Mouse (Mus musculus) CH12.LX (cell line): ENCODE data around the gene Prkch. TPM values are rescaled to one million over a fixed set of nuclear protein-coding genes. Genes with fewer than 3 reads are reported as not detected.

Experiments used
- DNase-seq: peaks from one replicate; pipeline ENCODE4 v3.0.0-alpha.2; 2013; ENCODE audit errors: extremely low read depth
- H3K27ac ChIP-seq: 2 replicates; pipeline ENCODE4 v1.5.1; 2012; ENCODE audit warnings: low read depth, mild to moderate bottlenecking, control low read depth, moderate library complexity; ENCODE audit not compliant: insufficient read depth
- H3K27me3 ChIP-seq: replicated peaks from 2 replicates; pipeline ENCODE3; 2012; ENCODE audit warnings: inconsistent platforms
- H3K36me3 ChIP-seq, 2 experiments: replicated peaks in 1 of 2; 2 replicates each; pipeline versions ENCODE3 to v1.6.1; 2012; ENCODE audit warnings: inconsistent platforms in 1 of 2, low read length in 1 of 2, mild to moderate bottlenecking in 1 of 2, mixed read lengths in 1 of 2, moderate library complexity in 1 of 2; ENCODE audit not compliant: control insufficient read depth in 1 of 2, insufficient read depth in 1 of 2
- H3K4me1 ChIP-seq, 2 experiments: 2 replicates each; pipeline ENCODE4 v1.6.1; 2012; ENCODE audit warnings: inconsistent platforms in 1 of 2, moderate library complexity in 1 of 2; ENCODE audit not compliant: insufficient read depth in 2 of 2, control insufficient read depth in 1 of 2
- H3K4me2 ChIP-seq: 2 replicates; pipeline ENCODE4 v1.6.1; 2012; ENCODE audit warnings: low read depth, mild to moderate bottlenecking, control low read depth; ENCODE audit not compliant: poor library complexity, insufficient read depth, severe bottlenecking
- H3K4me3 ChIP-seq, 3 experiments: fragments of 150-350 bp in 1 of 3; sonication (generic) in 1 of 3; replicated peaks in 1 of 3; 2 replicates each; pipeline versions ENCODE3 to v1.5.1; 2011 to 2012; ENCODE audit warnings: low read depth in 2 of 3, low read length in 2 of 3, mild to moderate bottlenecking in 2 of 3, moderate library complexity in 2 of 3, control low read depth in 1 of 3, improper control_type of control experiment in 1 of 3, inconsistent platforms in 1 of 3, mixed read lengths in 1 of 3; ENCODE audit not compliant: poor library complexity in 1 of 3
- H3K79me2 ChIP-seq: replicated peaks from 2 replicates; pipeline ENCODE4 v1.6.1; 2012; ENCODE audit warnings: mild to moderate bottlenecking, moderate library complexity; ENCODE audit not compliant: control insufficient read depth, poor library complexity, insufficient read depth, severe bottlenecking; ENCODE audit errors: extremely low read depth
- H3K9ac ChIP-seq: 2 replicates; pipeline ENCODE4 v1.6.1; 2012; ENCODE audit warnings: low read depth, mild to moderate bottlenecking, control low read depth, moderate library complexity; ENCODE audit not compliant: insufficient read depth
- H3K9me3 ChIP-seq: replicated peaks from 2 replicates; pipeline ENCODE3; 2012; ENCODE audit warnings: low read length, inconsistent platforms, mixed read lengths
- CHD1 ChIP-seq: IDR thresholded peaks from 2 replicates; pipeline ENCODE4 v1.6.1; 2012; ENCODE audit warnings: low read depth, low read length, improper control_type of control experiment, inconsistent platforms
- E2F4 ChIP-seq: IDR thresholded peaks from 2 replicates; pipeline ENCODE4 v1.6.1; 2011; ENCODE audit warnings: low read depth, low read length, improper control_type of control experiment; ENCODE audit not compliant: insufficient replicate concordance
- JUN ChIP-seq: IDR thresholded peaks from 2 replicates; pipeline ENCODE4 v1.6.1; 2011; ENCODE audit warnings: low read depth, mild to moderate bottlenecking, low read length, improper control_type of control experiment, moderate library complexity; ENCODE audit not compliant: insufficient read depth
- MXI1 ChIP-seq: IDR thresholded peaks from 2 replicates; pipeline ENCODE4 v1.6.1; 2011; ENCODE audit warnings: mild to moderate bottlenecking, low read depth, low read length, improper control_type of control experiment
- MYC ChIP-seq: IDR thresholded peaks from 2 replicates; pipeline ENCODE4 v1.6.1; 2011; ENCODE audit warnings: low read depth, mild to moderate bottlenecking, improper control_type of control experiment, low read length
- NRF1 ChIP-seq: IDR thresholded peaks from 2 replicates; pipeline ENCODE4 v1.6.1; 2014; ENCODE audit warnings: low read depth, mild to moderate bottlenecking, inconsistent platforms, low read length, improper control_type of control experiment, moderate library complexity
- POLR2A ChIP-seq: IDR thresholded peaks from 2 replicates; pipeline ENCODE4 v1.6.1; 2011; ENCODE audit warnings: low read depth, mild to moderate bottlenecking, improper control_type of control experiment, low read length
- RAD21 ChIP-seq: IDR thresholded peaks from 2 replicates; pipeline ENCODE4 v1.6.1; 2011; ENCODE audit warnings: low read depth, mild to moderate bottlenecking, low read length, improper control_type of control experiment, moderate library complexity
- TBP ChIP-seq: conservative IDR thresholded peaks from 2 replicates; pipeline ENCODE4 v1.6.1; 2011; ENCODE audit warnings: low read depth, low read length, improper control_type of control experiment
- TCF12 ChIP-seq: IDR thresholded peaks from 2 replicates; pipeline ENCODE4 v1.6.1; 2014; ENCODE audit warnings: low read depth, mild to moderate bottlenecking, inconsistent platforms, low read length, improper control_type of control experiment
- USF1 ChIP-seq: IDR thresholded peaks from 2 replicates; pipeline ENCODE4 v1.6.1; 2014; ENCODE audit warnings: low read depth, mild to moderate bottlenecking, inconsistent platforms, low read length, improper control_type of control experiment
- dilution Hi-C: fragments of 300-500 bp; cut with MboI; formaldehyde crosslinking; loops from 2 replicates; pipeline ENCODE4 v1.14.3; 2020; ENCODE audit warnings: low sequenced_read_pairs; ENCODE audit not compliant: extremely low pct_unique_long_range_greater_than_20kb, extremely low pct_ligation_motif_present
- in situ Hi-C: fragments of 300-500 bp; cut with MboI; formaldehyde crosslinking; loops from 3 replicates; pipeline ENCODE4 v1.14.3; 2019; ENCODE audit warnings: low sequenced_read_pairs, low pct_ligation_motif_present, low pct_unique_long_range_greater_than_20kb, mixed read lengths
- polyA plus RNA-seq: library from polyadenylated mRNA; unstranded; fragments of >175 nt; gene quantifications from 2 replicates; pipeline ENCODE4 v1.2.1, GENCODE M21; 2012; ENCODE audit warnings: low read depth; ENCODE audit not compliant: insufficient read length
- total RNA-seq, 2 experiments: library from RNA; depleted of rRNA; stranded (reverse); fragments of 300-350 nt in 1 of 2; fragments of >200 nt in 1 of 2; gene quantifications; 2 replicates each; pipeline ENCODE4 v1.2.3; 2012 to 2014

Prkch gene
- total and polyA plus RNA-seq, 3 experiments: 0.76 to 2.3 (median 1.8) TPM

DNA sequence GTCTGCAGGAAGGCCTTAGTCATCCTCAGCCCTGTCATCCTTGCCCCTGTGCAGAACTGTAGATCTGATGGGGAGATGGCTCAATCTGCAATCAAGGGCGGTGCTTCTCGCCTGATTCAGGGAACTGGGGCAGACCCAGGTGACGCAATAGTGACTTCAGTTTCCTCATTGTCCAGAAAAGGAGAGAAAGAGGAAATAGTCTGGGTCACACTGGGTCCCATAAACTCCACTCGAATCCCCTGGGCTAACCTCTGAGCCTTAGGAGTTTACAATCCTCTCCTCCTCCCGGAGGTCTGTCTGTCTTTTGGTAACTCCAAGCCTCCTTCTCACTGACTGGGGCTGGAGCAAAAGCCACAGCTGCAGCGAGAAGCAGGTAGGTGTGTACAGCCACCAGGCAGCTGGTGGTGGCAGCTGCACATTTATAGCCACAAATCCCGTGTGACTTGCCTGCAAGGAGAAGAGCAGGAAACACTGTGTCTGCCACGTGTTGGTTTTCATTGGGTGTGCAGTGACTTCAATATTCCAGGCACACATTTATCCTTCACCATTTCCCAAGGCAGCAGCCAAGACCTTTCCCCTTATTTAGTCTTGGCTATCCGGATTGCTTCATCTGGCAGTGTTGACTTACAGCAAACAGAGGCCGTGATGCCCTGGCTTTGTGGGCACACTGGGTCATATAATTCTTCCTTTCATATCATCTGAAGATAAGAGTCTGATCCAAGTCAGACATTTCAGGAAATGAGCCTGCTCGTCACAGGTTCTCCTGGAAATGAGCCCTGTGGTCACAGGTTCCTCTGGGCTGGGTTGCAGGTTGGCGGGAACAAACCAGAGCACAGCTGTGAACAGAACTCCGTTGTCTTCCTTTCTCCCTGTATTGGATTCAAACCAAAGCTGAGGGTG lies 195.0 kb downstream of the Prkch start (continued):
- no peak for TF ChIP-seq TBP

DNA sequence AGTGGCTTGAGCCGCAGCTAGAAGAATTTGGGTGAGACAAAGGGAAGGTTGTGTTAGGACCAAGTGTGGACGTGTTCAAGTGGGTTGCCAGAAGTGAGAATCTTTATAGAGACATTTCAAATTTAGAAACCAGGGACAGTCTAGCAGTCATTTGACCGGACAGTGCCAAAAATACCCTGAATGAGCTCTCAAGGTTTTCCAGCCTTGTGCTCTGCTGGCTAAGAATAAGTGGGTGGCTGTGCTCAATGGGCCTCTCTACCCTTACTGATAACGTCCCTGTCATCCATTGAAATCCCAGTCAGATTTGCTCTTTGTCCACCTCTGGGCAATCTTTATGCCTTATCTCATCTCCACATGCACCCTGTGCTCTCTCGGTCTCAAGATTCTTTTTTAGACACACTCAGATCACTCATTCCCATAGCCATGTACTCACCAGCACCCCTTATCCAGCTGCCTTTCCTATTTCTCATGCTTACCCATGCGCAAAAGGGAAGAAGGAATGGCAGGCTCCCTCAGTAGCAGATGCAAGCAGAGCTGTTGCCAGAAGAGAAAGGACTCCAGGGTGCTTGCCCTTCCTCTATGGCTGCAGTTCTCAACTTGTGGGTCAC lies 196.9 kb downstream of the Prkch start:
- no peaks in the 10 kb centered on the region for H3K9me3 ChIP-seq
- no peaks in the 10 kb centered on the region for H3K36me3 ChIP-seq
- H3K4me1 ChIP-seq: peaks cover 12 to 36% of the 10 kb centered on the region in 2 experiments
- DNase-seq: no peak
- no peak overlapping the region for H3K9ac ChIP-seq
- H3K4me2 ChIP-seq: no peak overlapping the region
- H3K27me3 ChIP-seq: peaks cover 5% of the 10 kb centered on the region
- H3K4me3 ChIP-seq: no peak overlapping the region
- no peaks in the 10 kb centered on the region for H3K79me2 ChIP-seq
- no peak overlapping the region for H3K27ac ChIP-seq
- dilution Hi-C loops (no loop called here), in situ Hi-C loops (no loop called here)
- TF ChIP-seq RAD21: no peak
- no peak for TF ChIP-seq TCF12
- no peak for TF ChIP-seq POLR2A
- no peak for TF ChIP-seq NRF1
- no peak for TF ChIP-seq JUN
- TF ChIP-seq MXI1: no peak

DNA sequence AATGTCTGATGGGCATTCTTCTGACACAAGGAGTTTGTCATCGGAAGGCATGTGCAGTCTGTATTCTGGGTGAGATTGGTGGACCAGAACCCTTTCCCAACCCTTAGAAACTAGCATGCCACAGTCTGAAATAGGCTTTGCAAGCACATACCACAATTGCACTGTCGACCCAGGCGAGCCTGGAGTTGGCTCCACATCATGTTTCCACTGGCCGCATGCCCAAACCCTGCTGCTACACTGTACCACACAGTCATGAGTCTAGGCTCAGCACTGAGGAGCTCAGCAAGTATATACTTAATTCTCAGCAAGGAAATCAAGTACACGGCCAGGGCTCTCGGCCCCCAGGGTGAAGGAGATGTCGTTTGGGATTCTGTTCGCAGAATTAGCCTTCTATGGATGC lies 202.3 kb downstream of the Prkch start:
- no peaks in the 10 kb centered on the region for H3K79me2 ChIP-seq
- dilution Hi-C loops: no loop called here
- H3K27ac ChIP-seq: no peak overlapping the region
- H3K9me3 ChIP-seq: no peaks in the 10 kb centered on the region
- no peaks in the 10 kb centered on the region for H3K36me3 ChIP-seq
- in situ Hi-C loops: no loop called here
- H3K4me1 ChIP-seq: no peaks in the 10 kb centered on the region
- peaks cover 7% of the 10 kb centered on the region for H3K27me3 ChIP-seq
- no peak overlapping the region for H3K4me3 ChIP-seq
- no peak for DNase-seq
- H3K9ac ChIP-seq: no peak overlapping the region
- no peak for TF ChIP-seq MYC
- no peak for TF ChIP-seq CHD1
- no peak for TF ChIP-seq USF1
- no peak overlapping the region for H3K4me2 ChIP-seq

DNA sequence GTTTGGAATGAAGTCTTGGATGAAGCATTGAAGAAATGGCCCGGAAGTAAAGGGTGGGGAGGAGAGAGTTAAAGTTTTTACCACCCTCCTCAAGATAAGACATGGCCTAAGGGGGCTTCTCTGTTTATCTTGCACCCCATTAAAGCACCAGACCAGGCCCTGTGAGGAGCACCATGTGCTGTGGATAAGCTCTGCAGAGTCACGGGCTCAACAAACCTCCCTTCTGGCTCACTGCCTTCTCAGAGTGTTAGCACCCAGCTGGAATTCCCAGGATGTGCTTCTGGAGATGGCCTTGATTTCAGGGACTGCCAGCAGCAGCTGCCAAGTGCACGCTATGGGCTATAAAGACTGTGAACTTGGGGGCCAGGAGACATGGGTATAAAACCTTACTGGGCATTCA lies 204.3 kb downstream of the Prkch start:
- no peaks in the 10 kb centered on the region for H3K9me3 ChIP-seq
- peaks cover 11% of the 10 kb centered on the region for H3K27me3 ChIP-seq
- in situ Hi-C loops: no loop called here
- no peak for DNase-seq
- no peak overlapping the region for H3K4me2 ChIP-seq
- TF ChIP-seq USF1: no peak
- no peak for TF ChIP-seq JUN
- TF ChIP-seq E2F4: no peak
- no peak overlapping the region for H3K4me3 ChIP-seq
- no peak overlapping the region for H3K9ac ChIP-seq
- dilution Hi-C loops: no loop called here
- no peaks in the 10 kb centered on the region for H3K36me3 ChIP-seq
- H3K79me2 ChIP-seq: no peaks in the 10 kb centered on the region
- H3K27ac ChIP-seq: no peak overlapping the region
- H3K4me1 ChIP-seq: peaks cover 4 to 8% of the 10 kb centered on the region in 2 experiments
